Mouse (Mus musculus): ENCODE data around the gene Cdc42se2.

DNA sequence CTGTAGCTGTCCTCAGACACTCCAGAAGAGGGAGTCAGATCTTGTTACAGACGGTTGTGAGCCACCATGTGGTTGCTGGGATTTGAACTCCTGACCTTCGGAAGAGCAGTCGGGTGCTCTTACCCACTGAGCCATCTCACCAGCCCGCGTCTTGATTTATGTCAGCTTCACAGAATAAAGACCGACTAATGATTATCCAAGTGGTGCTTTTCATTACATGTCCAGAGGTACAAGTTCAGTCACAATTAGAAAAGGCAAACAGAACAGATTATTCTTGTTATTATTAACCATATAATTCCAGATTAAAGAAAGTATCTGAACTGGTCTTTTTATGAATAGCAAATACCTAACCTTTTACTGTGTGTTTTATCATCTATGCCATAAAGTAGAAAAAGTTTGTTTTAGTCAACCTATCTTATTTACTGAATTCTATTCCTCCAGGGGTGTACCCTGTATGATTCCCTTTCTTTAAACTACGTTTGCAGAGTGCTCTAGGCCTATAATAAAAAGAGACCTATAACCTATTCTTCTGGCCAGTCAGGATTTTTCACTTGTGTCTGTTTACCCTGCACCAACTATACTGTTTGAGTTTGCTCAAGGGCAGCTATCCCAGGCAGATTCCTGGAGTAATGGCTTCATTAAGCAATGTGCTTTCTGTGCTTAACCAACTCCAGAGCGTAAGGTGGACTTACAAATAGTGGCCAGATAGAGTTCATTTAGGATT lies 113.7 kb downstream of the Cdc42se2 start:
- TF ChIP-seq POLR2A (IDR thresholded peaks at IDR 0.05; ENCODE audit: borderline replicate concordance, extremely low read depth, insufficient read depth, insufficient read length, poor library complexity, severe bottlenecking) = no peak
- no peak for TF ChIP-seq CTCF (IDR thresholded peaks at IDR 0.05; ENCODE audit: borderline replicate concordance, extremely low read depth, insufficient read depth, insufficient read length)

Data from brain, embryonic 14.5 days (tissue).